Mouse (Mus musculus): ENCODE measurements around the gene Afmid. TPM values are rescaled to one million over a fixed set of nuclear protein-coding genes. Genes with fewer than 3 reads are reported as not detected.
"Not testable (repeated sequence)": the region's sequence is repeated elsewhere in the genome, so short reads cannot be mapped to it uniquely, and the experiment has no call there.

Afmid gene
- polyA plus RNA-seq, 1 experiment from 2014 or later: 3.3 TPM

GRCm38 (mm10) chr11:117810401-117811046, 15.2 kb upstream of the Afmid start:
- Histone ChIP-seq H3K27me3 (ENCODE audit: control insufficient read depth, insufficient read depth, low read length) (no peaks in the 10 kb centered on the region), H3K9ac (replicated peaks; ENCODE audit: low read length) (peak overlapping the region; percentile 60), H3K4me3 (ENCODE audit: low read depth, low read length) (peak overlapping the region; percentile 74), H3K4me1 (ENCODE audit: control insufficient read depth, insufficient read depth, low read length) (no peaks in the 10 kb centered on the region; the same call in 1 of the 2 replicates), H3K27ac (replicated peaks; ENCODE audit: low read depth, low read length) (no peak overlapping the region), H3K9me3 (replicated peaks; ENCODE audit: control insufficient read depth, low read length) (no peaks in the 10 kb centered on the region), H3K36me3 (replicated peaks; ENCODE audit: control insufficient read depth, insufficient read depth, low read depth, low read length) (peaks cover 7% of the 10 kb centered on the region), H3K4me2 (ENCODE audit: low read depth, low read length) (peak overlapping the region; percentile 100)
- ATAC-seq (replicated peaks; ENCODE audit: insufficient number of reproducible peaks, low FRiP score, low TSS enrichment, low read depth) (peak; percentile 85), DNase-seq (ENCODE audit: low spot score) (peak; percentile 84)
- WGBS: under 1% methylated on average over 21 of the region's 21 CpGs

GRCm38 (mm10) chr11:117813867-117814266, 11.9 kb upstream of the Afmid start:
- Histone ChIP-seq H3K9me3 (replicated peaks; ENCODE audit: control insufficient read depth, low read length) (no peaks in the 10 kb centered on the region), H3K4me3 (ENCODE audit: low read depth, low read length) (no peak overlapping the region), H3K27ac (replicated peaks; ENCODE audit: low read depth, low read length) (no peak overlapping the region), H3K4me1 (ENCODE audit: control insufficient read depth, insufficient read depth, low read length) (no peaks in the 10 kb centered on the region; the same call in 1 of the 2 replicates), H3K27me3 (ENCODE audit: control insufficient read depth, insufficient read depth, low read length) (no peaks in the 10 kb centered on the region), H3K9ac (replicated peaks; ENCODE audit: low read length) (no peak overlapping the region), H3K36me3 (replicated peaks; ENCODE audit: control insufficient read depth, insufficient read depth, low read depth, low read length) (peaks cover 7% of the 10 kb centered on the region), H3K4me2 (ENCODE audit: low read depth, low read length) (no peak overlapping the region)
- ATAC-seq (replicated peaks; ENCODE audit: insufficient number of reproducible peaks, low FRiP score, low TSS enrichment, low read depth) (no peak), DNase-seq (ENCODE audit: low spot score) (no peak)
- WGBS: 84% methylated on average over 5 of the region's 5 CpGs

GRCm38 (mm10) chr11:117814704-117815366, 10.9 kb upstream of the Afmid start:
- DNase-seq (ENCODE audit: low spot score): no peak
- Histone ChIP-seq H3K27me3 (ENCODE audit: control insufficient read depth, insufficient read depth, low read length) (no peaks in the 10 kb centered on the region), H3K9ac (replicated peaks; ENCODE audit: low read length) (no peak overlapping the region), H3K4me1 (ENCODE audit: control insufficient read depth, insufficient read depth, low read length) (no peaks in the 10 kb centered on the region; the same call in 1 of the 2 replicates), H3K27ac (replicated peaks; ENCODE audit: low read depth, low read length) (no peak overlapping the region), H3K9me3 (replicated peaks; ENCODE audit: control insufficient read depth, low read length) (no peaks in the 10 kb centered on the region), H3K4me2 (ENCODE audit: low read depth, low read length) (no peak overlapping the region), H3K36me3 (replicated peaks; ENCODE audit: control insufficient read depth, insufficient read depth, low read depth, low read length) (peaks cover 7% of the 10 kb centered on the region), H3K4me3 (ENCODE audit: low read depth, low read length) (no peak overlapping the region)
- ATAC-seq (replicated peaks; ENCODE audit: insufficient number of reproducible peaks, low FRiP score, low TSS enrichment, low read depth): no peak
- 96% methylated on average over 6 of the region's 6 CpGs for WGBS

- H3K4me2 ChIP-seq (ENCODE audit: low read depth, low read length); DNase-seq (ENCODE audit: low spot score); H3K4me3 ChIP-seq (ENCODE audit: low read depth, low read length); H3K9ac ChIP-seq (replicated peaks; ENCODE audit: low read length); ATAC-seq (replicated peaks; ENCODE audit: insufficient number of reproducible peaks, low FRiP score, low TSS enrichment, low read depth); H3K27ac ChIP-seq (replicated peaks; ENCODE audit: low read depth, low read length); H3K9me3 ChIP-seq (replicated peaks; ENCODE audit: control insufficient read depth, low read length); H3K4me1 ChIP-seq (ENCODE audit: control insufficient read depth, insufficient read depth, low read length); H3K36me3 ChIP-seq (replicated peaks; ENCODE audit: control insufficient read depth, insufficient read depth, low read depth, low read length); H3K27me3 ChIP-seq (ENCODE audit: control insufficient read depth, insufficient read depth, low read length): not testable (repeated sequence)
- WGBS: 89% methylated on average over 9 of the region's 9 CpGs
Measured at GRCm38 (mm10) chr11:117815850-117816249, 9.9 kb upstream of the Afmid start.

GRCm38 (mm10) chr11:117816389-117816996, 9.2 kb upstream of the Afmid start:
- H3K4me1 ChIP-seq (ENCODE audit: control insufficient read depth, insufficient read depth, low read length): no peaks in the 10 kb centered on the region
- H3K9me3 ChIP-seq (replicated peaks; ENCODE audit: control insufficient read depth, low read length): no peaks in the 10 kb centered on the region
- H3K4me3 ChIP-seq (ENCODE audit: low read depth, low read length): no peak overlapping the region
- no peaks in the 10 kb centered on the region for H3K27me3 ChIP-seq (ENCODE audit: control insufficient read depth, insufficient read depth, low read length)
- no peak overlapping the region for H3K9ac ChIP-seq (replicated peaks; ENCODE audit: low read length)
- H3K4me2 ChIP-seq (ENCODE audit: low read depth, low read length): no peak overlapping the region
- H3K36me3 ChIP-seq (replicated peaks; ENCODE audit: control insufficient read depth, insufficient read depth, low read depth, low read length): peaks cover 7% of the 10 kb centered on the region
- 91% methylated on average over 13 of the region's 13 CpGs for WGBS
- ATAC-seq (replicated peaks; ENCODE audit: insufficient number of reproducible peaks, low FRiP score, low TSS enrichment, low read depth) (no peak), DNase-seq (ENCODE audit: low spot score) (no peak)
- H3K27ac ChIP-seq (replicated peaks; ENCODE audit: low read depth, low read length): no peak overlapping the region

GRCm38 (mm10) chr11:117819095-117819494, 6.6 kb upstream of the Afmid start:
- H3K4me1 ChIP-seq (ENCODE audit: control insufficient read depth, insufficient read depth, low read length): no peaks in the 10 kb centered on the region
- H3K36me3 ChIP-seq (replicated peaks; ENCODE audit: control insufficient read depth, insufficient read depth, low read depth, low read length): no peaks in the 10 kb centered on the region; the same call in none of the 2 replicates
- H3K27me3 ChIP-seq (ENCODE audit: control insufficient read depth, insufficient read depth, low read length): no peaks in the 10 kb centered on the region
- H3K9me3 ChIP-seq (replicated peaks; ENCODE audit: control insufficient read depth, low read length): no peaks in the 10 kb centered on the region
- no peak overlapping the region for H3K4me2 ChIP-seq (ENCODE audit: low read depth, low read length)
- H3K4me3 ChIP-seq (ENCODE audit: low read depth, low read length): no peak overlapping the region
- no peak for ATAC-seq (replicated peaks; ENCODE audit: insufficient number of reproducible peaks, low FRiP score, low TSS enrichment, low read depth)
- WGBS: 82% methylated on average over 8 of the region's 8 CpGs
- H3K27ac ChIP-seq (replicated peaks; ENCODE audit: low read depth, low read length): no peak overlapping the region
- no peak for DNase-seq (ENCODE audit: low spot score)
- H3K9ac ChIP-seq (replicated peaks; ENCODE audit: low read length): no peak overlapping the region

GRCm38 (mm10) chr11:117820173-117820572, 5.6 kb upstream of the Afmid start:
- Histone ChIP-seq H3K4me1 (ENCODE audit: control insufficient read depth, insufficient read depth, low read length) (no peaks in the 10 kb centered on the region; the same call in 1 of the 2 replicates), H3K27me3 (ENCODE audit: control insufficient read depth, insufficient read depth, low read length) (no peaks in the 10 kb centered on the region), H3K9ac (replicated peaks; ENCODE audit: low read length) (no peak overlapping the region), H3K27ac (replicated peaks; ENCODE audit: low read depth, low read length) (no peak overlapping the region), H3K36me3 (replicated peaks; ENCODE audit: control insufficient read depth, insufficient read depth, low read depth, low read length) (no peaks in the 10 kb centered on the region; the same call in 1 of the 2 replicates), H3K9me3 (replicated peaks; ENCODE audit: control insufficient read depth, low read length) (no peaks in the 10 kb centered on the region), H3K4me2 (ENCODE audit: low read depth, low read length) (no peak overlapping the region), H3K4me3 (ENCODE audit: low read depth, low read length) (no peak overlapping the region)
- 95% methylated on average over 7 of the region's 7 CpGs for WGBS
- ATAC-seq (replicated peaks; ENCODE audit: insufficient number of reproducible peaks, low FRiP score, low TSS enrichment, low read depth) (no peak), DNase-seq (ENCODE audit: low spot score) (no peak)

- WGBS: 83% methylated on average over 9 of the region's 9 CpGs
- DNase-seq (ENCODE audit: low spot score): no peak
- no peak overlapping the region for H3K4me3 ChIP-seq (ENCODE audit: low read depth, low read length)
- no peak overlapping the region for H3K9ac ChIP-seq (replicated peaks; ENCODE audit: low read length)
- ATAC-seq (replicated peaks; ENCODE audit: insufficient number of reproducible peaks, low FRiP score, low TSS enrichment, low read depth): no peak
- no peaks in the 10 kb centered on the region; the same call in 1 of the 2 replicates for H3K36me3 ChIP-seq (replicated peaks; ENCODE audit: control insufficient read depth, insufficient read depth, low read depth, low read length)
- H3K4me2 ChIP-seq (ENCODE audit: low read depth, low read length): no peak overlapping the region
- H3K27me3 ChIP-seq (ENCODE audit: control insufficient read depth, insufficient read depth, low read length): no peaks in the 10 kb centered on the region
- peaks cover 3% of the 10 kb centered on the region for H3K4me1 ChIP-seq (ENCODE audit: control insufficient read depth, insufficient read depth, low read length)
- no peak overlapping the region for H3K27ac ChIP-seq (replicated peaks; ENCODE audit: low read depth, low read length)
- no peaks in the 10 kb centered on the region for H3K9me3 ChIP-seq (replicated peaks; ENCODE audit: control insufficient read depth, low read length)
Measured at GRCm38 (mm10) chr11:117821868-117822267, 3.9 kb upstream of the Afmid start.

Data from embryonic facial prominence, embryonic 11.5 days (tissue).